Mouse (Mus musculus) lung, embryonic 14.5 days (tissue): ENCODE measurements around the gene Ski. TPM values are rescaled to one million over a fixed set of nuclear protein-coding genes. Genes with fewer than 3 reads are reported as not detected.

Source experiments
- ATAC-seq: fragments of 200-750 bp; cut with Nextera tagmentation; 2 replicates; pipeline ENCODE4 v1.8.0; 2017; ENCODE audit warnings: mild to moderate bottlenecking, moderate TSS enrichment, moderate library complexity; ENCODE audit not compliant: insufficient read depth
- DNase-seq: peaks from one replicate; pipeline ENCODE4 v3.0.0-alpha.2; 2015
- H3K27ac ChIP-seq: fragments of 300-500 bp; sonication (generic); 2 replicates; pipeline ENCODE4 v1.5.1; 2014; ENCODE audit warnings: low read depth, mild to moderate bottlenecking, moderate library complexity
- H3K27me3 ChIP-seq: fragments of 300-500 bp; sonication (generic); 2 replicates; pipeline ENCODE4 v1.6.1; 2014; ENCODE audit warnings: low read length, control low read depth; ENCODE audit not compliant: insufficient read depth
- H3K36me3 ChIP-seq: fragments of 300-500 bp; sonication (generic); 2 replicates; pipeline ENCODE4 v1.6.1; 2014; ENCODE audit warnings: control low read depth; ENCODE audit not compliant: insufficient read depth
- H3K4me1 ChIP-seq: fragments of 300-500 bp; sonication (generic); 2 replicates; pipeline ENCODE4 v1.6.1; 2014; ENCODE audit warnings: antibody characterized with exemption, control low read depth; ENCODE audit not compliant: insufficient read depth
- H3K4me2 ChIP-seq: fragments of 300-500 bp; sonication (generic); 2 replicates; pipeline ENCODE4 v1.6.1; 2014; ENCODE audit warnings: mild to moderate bottlenecking
- H3K4me3 ChIP-seq: fragments of 300-500 bp; sonication (generic); 2 replicates; pipeline ENCODE4 v1.5.1; 2014; ENCODE audit warnings: low read depth, low read length
- H3K9ac ChIP-seq: fragments of 300-500 bp; sonication (generic); 2 replicates; pipeline ENCODE4 v1.6.1; 2014
- H3K9me3 ChIP-seq: fragments of 300-500 bp; sonication (generic); 2 replicates; pipeline ENCODE4 v1.6.1; 2016; ENCODE audit warnings: low read depth, low read length, control low read depth
- CTCF ChIP-seq: IDR thresholded peaks from 2 replicates; pipeline ENCODE4 v1.5.1; 2016; ENCODE audit warnings: antibody characterized with exemption, low read depth
- WGBS: fragments of 180-500 bp; shearing (Covaris S2); extraction: QIAGEN DNeasy Blood & Tissue Kit; methylation state at CpG from one replicate; pipeline ENCODE4 v1.1.7; 2014; 5-methylcytosine and 5-hydroxymethylcytosine counted together
- polyA plus RNA-seq: library from polyadenylated mRNA; unstranded; fragments of >200 nt; fragmentation: Nextera tagmentation; extraction: Ambion mirVana; gene quantifications from 2 replicates; pipeline ENCODE4 v1.2.1, GENCODE M21; 2014

Ski gene
- polyA plus RNA-seq, 1 experiment from 2014 or later, result 23.7 TPM

- DNase-seq (no peak), ATAC-seq (no peak)
- no peaks in the 10 kb centered on the region for H3K9me3 ChIP-seq
- WGBS, result 89% methylated on average over 10 of the region's 10 CpGs
- H3K36me3 ChIP-seq, result no peaks in the 10 kb centered on the region
- no peak overlapping the region for H3K4me3 ChIP-seq
- no peak overlapping the region for H3K9ac ChIP-seq
- peak; percentile 59 for TF ChIP-seq CTCF
- H3K4me1 ChIP-seq, result peaks cover 24% of the 10 kb centered on the region
- no peaks in the 10 kb centered on the region for H3K27me3 ChIP-seq
- H3K27ac ChIP-seq, result peak overlapping the region; percentile 71; the same call in 1 of the 2 replicates
- no peak overlapping the region for H3K4me2 ChIP-seq
Observed at GRCm38 (mm10) chr4:155129132-155129917, 93.1 kb downstream of the Ski start.

GRCm38 (mm10) chr4:155128411-155128810 is 94.0 kb downstream of the Ski start:
- H3K9me3 ChIP-seq, result no peaks in the 10 kb centered on the region
- DNase-seq (no peak), ATAC-seq (no peak)
- H3K9ac ChIP-seq, result no peak overlapping the region
- no peak overlapping the region for H3K4me3 ChIP-seq
- H3K4me2 ChIP-seq, result no peak overlapping the region
- no peak for TF ChIP-seq CTCF
- H3K27ac ChIP-seq, result no peak overlapping the region
- WGBS, result 76% methylated on average over 15 of the region's 15 CpGs
- no peaks in the 10 kb centered on the region for H3K36me3 ChIP-seq
- H3K4me1 ChIP-seq, result peaks cover 15% of the 10 kb centered on the region
- no peaks in the 10 kb centered on the region for H3K27me3 ChIP-seq

DNA sequence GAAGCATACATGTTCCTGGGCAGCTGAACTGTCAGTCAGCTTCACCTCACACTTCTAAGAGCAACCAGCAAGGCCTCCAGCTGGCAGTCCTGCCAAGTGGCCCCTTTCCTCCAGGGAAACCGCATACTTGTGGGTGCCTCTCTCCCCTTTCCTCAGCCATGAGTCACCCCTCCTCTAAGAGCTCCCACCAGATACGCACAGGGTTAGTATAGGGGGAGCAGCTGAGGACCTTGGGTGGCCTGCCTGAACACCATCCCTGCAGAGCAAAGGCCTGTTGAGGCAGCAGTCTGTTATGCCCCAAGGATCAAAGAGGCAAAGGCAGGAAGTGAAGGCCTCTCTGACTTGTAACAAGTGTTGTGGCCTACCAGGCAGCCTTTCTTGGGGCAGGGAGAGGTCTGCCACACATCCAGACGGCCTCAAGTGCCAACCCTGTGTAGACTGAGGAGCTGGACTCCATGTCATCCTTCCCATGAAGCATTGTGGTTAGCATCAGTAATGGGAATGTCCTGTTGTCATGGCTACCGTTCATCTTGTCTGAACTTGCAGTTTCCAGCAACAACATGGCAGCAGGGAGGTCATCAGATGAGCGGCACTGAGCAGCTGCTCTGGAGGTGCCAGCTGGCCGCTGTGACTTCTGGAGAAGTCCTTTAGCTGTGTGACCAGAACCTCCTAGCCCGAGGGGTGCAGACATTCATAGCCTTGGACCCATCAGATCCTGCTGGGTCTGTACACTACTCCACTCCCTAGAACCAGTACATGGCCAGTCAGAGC is 95.6 kb downstream of the Ski start:
- no peak for ATAC-seq
- Histone ChIP-seq H3K4me3 (no peak overlapping the region), H3K27ac (no peak overlapping the region), H3K27me3 (no peaks in the 10 kb centered on the region), H3K9me3 (no peaks in the 10 kb centered on the region), H3K9ac (no peak overlapping the region), H3K4me2 (no peak overlapping the region), H3K36me3 (no peaks in the 10 kb centered on the region), H3K4me1 (peaks cover 24% of the 10 kb centered on the region)
- TF ChIP-seq CTCF, result no peak
- 53% methylated on average over 7 of the region's 7 CpGs for WGBS
- no peak for DNase-seq

DNA sequence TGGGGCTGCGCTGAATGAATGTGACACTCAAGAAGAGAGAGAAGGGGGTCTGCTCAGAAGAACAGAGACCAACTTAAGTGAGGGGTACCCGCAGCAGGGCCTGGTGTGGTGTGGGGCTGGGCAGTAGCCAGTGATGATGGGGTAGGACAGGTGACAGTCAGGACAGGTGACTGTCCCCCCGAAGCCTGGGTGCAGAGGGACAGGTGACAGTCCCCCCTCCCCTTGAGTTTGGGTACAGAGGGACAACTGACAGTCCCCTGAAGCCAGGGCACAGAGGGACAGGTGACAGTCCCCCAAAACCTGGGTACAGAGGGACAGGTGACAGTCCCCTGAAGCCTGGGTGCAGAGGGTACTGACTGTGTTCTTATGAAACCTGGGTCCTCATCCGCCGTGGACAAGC is 96.2 kb downstream of the Ski start:
- TF ChIP-seq CTCF, result no peak
- no peaks in the 10 kb centered on the region for H3K9me3 ChIP-seq
- no peak for ATAC-seq
- no peaks in the 10 kb centered on the region for H3K27me3 ChIP-seq
- H3K27ac ChIP-seq, result no peak overlapping the region
- H3K4me3 ChIP-seq, result no peak overlapping the region
- no peak for DNase-seq
- WGBS, result 72% methylated on average over 5 of the region's 5 CpGs
- peaks cover 24% of the 10 kb centered on the region for H3K4me1 ChIP-seq
- H3K36me3 ChIP-seq, result no peaks in the 10 kb centered on the region
- no peak overlapping the region for H3K9ac ChIP-seq
- H3K4me2 ChIP-seq, result no peak overlapping the region

DNA sequence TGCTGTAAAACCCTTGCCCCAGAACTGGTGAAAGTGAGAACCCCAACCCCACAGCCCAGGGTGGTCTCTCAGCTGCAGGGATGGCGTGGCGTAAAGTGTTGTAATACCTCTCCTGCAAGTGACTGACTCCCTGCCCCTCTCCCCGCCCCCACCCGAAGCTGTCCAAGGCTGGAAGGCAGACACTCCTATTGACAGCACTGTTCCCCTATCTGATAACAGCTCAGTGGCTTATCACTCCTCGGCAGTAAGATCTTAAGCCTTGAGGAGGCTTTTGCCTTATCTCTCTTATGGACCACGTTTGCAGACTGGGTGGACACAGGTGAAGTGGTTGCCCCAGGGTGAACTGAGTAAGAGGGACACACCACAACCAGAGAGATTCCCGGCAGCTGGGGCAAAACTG is 97.1 kb downstream of the Ski start:
- H3K36me3 ChIP-seq, result no peaks in the 10 kb centered on the region
- no peak for DNase-seq
- peaks cover 24% of the 10 kb centered on the region for H3K4me1 ChIP-seq
- H3K27ac ChIP-seq, result no peak overlapping the region
- no peak for ATAC-seq
- H3K27me3 ChIP-seq, result no peaks in the 10 kb centered on the region
- no peak overlapping the region for H3K4me3 ChIP-seq
- 28% methylated on average over 7 of the region's 7 CpGs for WGBS
- H3K9ac ChIP-seq, result no peak overlapping the region
- no peak overlapping the region for H3K4me2 ChIP-seq
- no peaks in the 10 kb centered on the region for H3K9me3 ChIP-seq
- no peak for TF ChIP-seq CTCF

DNA sequence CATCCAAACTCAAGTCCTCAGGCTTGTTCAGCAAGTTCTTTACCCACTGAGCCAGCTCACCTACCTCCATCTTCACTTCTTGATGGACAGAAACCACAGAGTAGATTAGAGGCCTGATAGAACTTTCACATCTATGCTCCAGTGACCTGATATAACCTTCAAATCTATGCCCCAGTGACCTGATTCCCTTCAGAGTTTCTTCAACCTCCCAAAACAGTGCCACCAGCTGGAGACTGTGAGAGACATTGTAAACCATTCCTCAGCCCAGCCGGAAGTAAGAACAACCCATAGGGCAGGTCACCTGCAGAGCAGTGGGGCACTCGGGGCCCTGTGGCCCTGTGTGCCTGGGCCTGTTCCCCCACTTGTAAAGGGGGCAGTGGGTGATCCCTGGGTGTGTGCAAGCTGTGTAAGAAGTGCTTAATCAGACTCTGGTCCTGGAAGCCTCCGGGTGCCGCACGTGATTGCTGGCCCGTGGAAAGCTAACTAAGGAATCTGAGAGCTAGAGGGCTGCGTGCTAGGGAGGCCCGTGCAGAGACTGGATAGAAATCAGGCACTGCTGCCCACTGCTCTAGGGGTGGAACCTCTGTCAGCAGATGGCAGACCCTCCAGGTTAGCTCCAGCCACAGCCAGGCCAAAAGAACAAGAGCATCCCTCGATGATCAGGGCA is 98.4 kb downstream of the Ski start:
- Histone ChIP-seq H3K27ac (no peak overlapping the region), H3K9me3 (no peaks in the 10 kb centered on the region), H3K4me3 (no peak overlapping the region), H3K4me2 (no peak overlapping the region), H3K4me1 (peaks cover 18% of the 10 kb centered on the region), H3K36me3 (no peaks in the 10 kb centered on the region), H3K27me3 (no peaks in the 10 kb centered on the region), H3K9ac (no peak overlapping the region)
- ATAC-seq (no peak), DNase-seq (no peak)
- TF ChIP-seq CTCF, result no peak
- WGBS, result 65% methylated on average over 9 of the region's 9 CpGs

- Histone ChIP-seq H3K27me3 (no peaks in the 10 kb centered on the region), H3K9ac (peak overlapping the region; percentile 17; the same call in 1 of the 2 replicates), H3K4me2 (peak overlapping the region; percentile 38), H3K4me1 (peaks cover 18% of the 10 kb centered on the region), H3K9me3 (peaks cover 4% of the 10 kb centered on the region; the same call in 1 of the 2 replicates), H3K36me3 (no peaks in the 10 kb centered on the region), H3K4me3 (0 out of 2 replicates have a peak overlapping the region, but pooled peaks have one; percentile 5), H3K27ac (peak overlapping the region; percentile 92)
- WGBS, result 5% methylated on average over 16 of the region's 16 CpGs
- DNase-seq (peak; percentile 98), ATAC-seq (peak; percentile 84)
- TF ChIP-seq CTCF, result no peak
Observed at GRCm38 (mm10) chr4:155122444-155123040, 99.8 kb downstream of the Ski start.
